8 mouse cellular contexts compared by ENCODE assay signal in genomic region chr10:53305867-53306266, GRCm38 (mm10). TPM values are rescaled to one million over a fixed set of nuclear protein-coding genes. Genes with fewer than 3 reads are reported as not detected.
A peak's percentile ranks its signal among the peaks of the same experiment; 100 is the strongest.
DNase-seq lines count a peak whose midpoint lies in the region; ATAC-seq and TF ChIP-seq lines count a peak whose summit lies in the region.
"Had no signal": no experiment of that assay in that cellular context is flagged by ENCODE, and none has a peak within 500 bp of the region (broad histone marks: within the 10 kb centered on the region; RNA-seq: fewer than 3 reads in every experiment).

No protein-coding gene starts in this region.

- no peaks in the 10 kb centered on the region for H3K36me3 ChIP-seq in intestine, postnatal 0 days (ENCODE audit: control insufficient read depth, insufficient read depth)
- H3K36me3 ChIP-seq in intestine, embryonic 16.5 days (ENCODE audit: control insufficient read depth, insufficient read depth, low read length): no peaks in the 10 kb centered on the region

- H3K27ac ChIP-seq in intestine, postnatal 0 days (ENCODE audit: low read depth, low read length): no peak overlapping the region
- H3K27ac ChIP-seq in intestine, embryonic 16.5 days (ENCODE audit: low read length): no peak overlapping the region
- H3K27ac ChIP-seq: liver, embryonic 12.5 days had no signal

- no peaks in the 10 kb centered on the region for H3K4me1 ChIP-seq in intestine, postnatal 0 days (replicated peaks; ENCODE audit: control insufficient read depth, insufficient read depth, low read length)
- H3K4me1 ChIP-seq in intestine, embryonic 16.5 days (ENCODE audit: control insufficient read depth, insufficient read depth, low read length): no peaks in the 10 kb centered on the region
- H3K4me1 ChIP-seq: liver, embryonic 12.5 days had no signal

- WGBS in intestine, postnatal 0 days: 35% methylated on average over 3 of the region's 3 CpGs
- 22% methylated on average over 3 of the region's 3 CpGs for WGBS in intestine, embryonic 16.5 days

- no peak overlapping the region for H3K9ac ChIP-seq in intestine, postnatal 0 days (ENCODE audit: low read depth, low read length)
- no peak overlapping the region for H3K9ac ChIP-seq in intestine, embryonic 16.5 days (ENCODE audit: low read depth, low read length)
- H3K9ac ChIP-seq: liver, embryonic 12.5 days had no signal

- TF ChIP-seq CTCF in intestine, postnatal 0 days (IDR thresholded peaks at IDR 0.05; ENCODE audit: low read depth): peak; percentile 60
- peak; percentile 52 for TF ChIP-seq CTCF in Patski (IDR thresholded peaks at IDR 0.05)

- no peaks in the 10 kb centered on the region for H3K27me3 ChIP-seq in intestine, postnatal 0 days (replicated peaks; ENCODE audit: control insufficient read depth, insufficient read depth, low read length)
- no peaks in the 10 kb centered on the region for H3K27me3 ChIP-seq in intestine, embryonic 16.5 days (replicated peaks; ENCODE audit: control insufficient read depth, insufficient read depth, low read length)
- H3K27me3 ChIP-seq in Patski: no peaks in the 10 kb centered on the region
- H3K27me3 ChIP-seq: liver, embryonic 12.5 days had no signal

- CTCF ChIA-PET in Patski (lab: Charles Lee): interaction anchor here (0.7 to 1.7 kb wide), 6 partner anchors 10 to 550 kb away, joined by 3 to 7 read pairs (median 3); no protein-coding TSS in a partner anchor

- no peak overlapping the region for H3K4me3 ChIP-seq in intestine, postnatal 0 days (ENCODE audit: low read depth, low read length)
- H3K4me3 ChIP-seq in intestine, embryonic 16.5 days (ENCODE audit: low read length): no peak overlapping the region
- H3K4me3 ChIP-seq: liver, embryonic 12.5 days had no signal

- H3K9me3 ChIP-seq in intestine, postnatal 0 days (ENCODE audit: control insufficient read depth): no peaks in the 10 kb centered on the region
- H3K9me3 ChIP-seq in intestine, embryonic 16.5 days (ENCODE audit: control insufficient read depth, low read length): no peaks in the 10 kb centered on the region
- H3K9me3 ChIP-seq: liver, embryonic 12.5 days had no signal

- DNase-seq in 416B (ENCODE audit: low read depth) (peak; percentile 36), Patski (ENCODE audit: low read depth, low spot score) (peak; percentile 6)
- no peak for DNase-seq in adrenal gland, postnatal 14 days

- H3K4me2 ChIP-seq in intestine, postnatal 0 days (replicated peaks; ENCODE audit: low read depth): no peak overlapping the region
- H3K4me2 ChIP-seq in intestine, embryonic 16.5 days (ENCODE audit: low read depth, low read length): no peak overlapping the region
- H3K4me2 ChIP-seq: liver, embryonic 12.5 days had no signal

- in situ Hi-C loops in Patski (cut with MboI; ENCODE audit: low pct_unique_long_range_greater_than_20kb): loop anchor here (25.0 kb wide), 1 partner anchor 894 kb away; the partner anchor contains the start of gene Nus1

- POLR2A ChIA-PET in Patski (lab: Charles Lee): no interaction called here

- no peak for ATAC-seq in intestine, postnatal 0 days
- no peak for ATAC-seq in intestine, embryonic 16.5 days
- ATAC-seq in Patski: no peak
- peak; percentile 37; the same call in 1 of the 2 replicates for ATAC-seq in megakaryocyte progenitor cell, adult 5-6 weeks (replicated peaks; ENCODE audit: poor library complexity)
- ATAC-seq in inflammation-experienced regulatory T-cells, adult 6 months: no peak
- ATAC-seq: liver, embryonic 12.5 days had no signal

RNA-seq across cellular contexts. Expression of gene Pln, which starts 31.6 kb away (rescaled TPM):
- polyA plus RNA-seq in intestine, postnatal 0 days (2015; fragmentation: Nextera tagmentation; extraction: Ambion mirVana): 6.4 and 10.8 TPM in 2 replicates
- 0.91 and 1.2 TPM in 2 replicates for polyA plus RNA-seq in intestine, embryonic 16.5 days (2015; fragmentation: Nextera tagmentation; extraction: Ambion mirVana)
- polyA plus RNA-seq in Patski (2021): 0.13 TPM
- total RNA-seq in megakaryocyte progenitor cell, adult 5-6 weeks (2015): 0.64 TPM in 1 of 2 replicates, not detected in the other
- 0.07 and 0.21 TPM in 2 replicates for total RNA-seq in megakaryocyte progenitor cell, adult 5-6 weeks (2017)
- 1 to 10 TPM; 1.9 to 3.4 (median 2.8) TPM for polyA plus RNA-seq in inflammation-experienced regulatory T-cells, adult 6 months (2017; shearing (Covaris generic))
- 0.30 TPM in 1 of 2 replicates, not detected in the other for total RNA-seq in adrenal gland, postnatal 14 days (2021)
